Mouse (Mus musculus): ENCODE measurements around the gene Gclc.
A peak's percentile ranks its signal among the peaks of the same experiment; 100 is the strongest.

Gclc gene

GRCm38 (mm10) chr9:77782201-77782600 is 27.9 kb downstream of the Gclc start:
- no peak for DNase-seq (ENCODE audit: extremely low read depth, low read depth)

GRCm38 (mm10) chr9:77783006-77783405 is 28.7 kb downstream of the Gclc start:
- DNase-seq (ENCODE audit: extremely low read depth, low read depth): no peak

- no peak for DNase-seq (ENCODE audit: extremely low read depth, low read depth)
Observed at GRCm38 (mm10) chr9:77785466-77785865, 31.1 kb downstream of the Gclc start.

- no peak for DNase-seq (ENCODE audit: extremely low read depth, low read depth)
Observed at GRCm38 (mm10) chr9:77787936-77788335, 33.6 kb downstream of the Gclc start.

- DNase-seq (ENCODE audit: extremely low read depth, low read depth): no peak
Observed at GRCm38 (mm10) chr9:77789615-77790348, 35.4 kb downstream of the Gclc start.

- no peak for DNase-seq (ENCODE audit: extremely low read depth, low read depth)
Observed at GRCm38 (mm10) chr9:77793838-77794237, 39.5 kb downstream of the Gclc start.

GRCm38 (mm10) chr9:77802461-77802860 is 48.1 kb downstream of the Gclc start:
- DNase-seq (ENCODE audit: extremely low read depth, low read depth): peak; percentile 79

- no peak for DNase-seq (ENCODE audit: extremely low read depth, low read depth)
Observed at GRCm38 (mm10) chr9:77806426-77806825, 52.1 kb downstream of the Gclc start.

- peak; percentile 57 for DNase-seq (ENCODE audit: extremely low read depth, low read depth)
Observed at GRCm38 (mm10) chr9:77806842-77807668, 52.7 kb downstream of the Gclc start.

GRCm38 (mm10) chr9:77808481-77808880 is 54.1 kb downstream of the Gclc start:
- DNase-seq (ENCODE audit: extremely low read depth, low read depth): no peak

GRCm38 (mm10) chr9:77818858-77819257 is 64.5 kb downstream of the Gclc start:
- peak; percentile 65 for DNase-seq (ENCODE audit: extremely low read depth, low read depth)

GRCm38 (mm10) chr9:77819318-77819717 is 65.0 kb downstream of the Gclc start:
- no peak for DNase-seq (ENCODE audit: extremely low read depth, low read depth)

- DNase-seq (ENCODE audit: extremely low read depth, low read depth): no peak
Observed at GRCm38 (mm10) chr9:77820836-77821235, 66.5 kb downstream of the Gclc start.

GRCm38 (mm10) chr9:77825380-77825961 is 71.1 kb downstream of the Gclc start:
- no peak for DNase-seq (ENCODE audit: extremely low read depth, low read depth)

GRCm38 (mm10) chr9:77826237-77826636 is 71.9 kb downstream of the Gclc start:
- DNase-seq (ENCODE audit: extremely low read depth, low read depth): no peak

GRCm38 (mm10) chr9:77828531-77828965 is 74.2 kb downstream of the Gclc start:
- DNase-seq (ENCODE audit: extremely low read depth, low read depth): peak; percentile 76

- no peak for DNase-seq (ENCODE audit: extremely low read depth, low read depth)
Observed at GRCm38 (mm10) chr9:77834259-77834993, 80.1 kb downstream of the Gclc start.

- no peak for DNase-seq (ENCODE audit: extremely low read depth, low read depth)
Observed at GRCm38 (mm10) chr9:77835122-77835521, 80.8 kb downstream of the Gclc start.

GRCm38 (mm10) chr9:77835756-77836155 is 81.4 kb downstream of the Gclc start:
- DNase-seq (ENCODE audit: extremely low read depth, low read depth): peak; percentile 48

GRCm38 (mm10) chr9:77838586-77838985 is 84.3 kb downstream of the Gclc start:
- no peak for DNase-seq (ENCODE audit: extremely low read depth, low read depth)
